Mouse (Mus musculus) intestine, embryonic 16.5 days (tissue): ENCODE results near the gene Ott. TPM values are rescaled to one million over a fixed set of nuclear protein-coding genes. Genes with fewer than 3 reads are reported as not detected.
"Not testable (repeated sequence)": the region's sequence is repeated elsewhere in the genome, so short reads cannot be mapped to it uniquely, and the experiment has no call there.

ENCODE experiments used
- ATAC-seq: fragments of 200-750 bp; cut with Nextera tagmentation; 2 replicates; pipeline ENCODE4 v1.8.0; 2017; ENCODE audit warnings: moderate TSS enrichment, moderate library complexity
- H3K27ac ChIP-seq: fragments of 300-500 bp; sonication (generic); 2 replicates; pipeline ENCODE4 v1.5.1; 2014; ENCODE audit warnings: mild to moderate bottlenecking, low read length
- H3K27me3 ChIP-seq: fragments of 300-500 bp; sonication (generic); replicated peaks from 2 replicates; pipeline ENCODE4 v1.6.1; 2014; ENCODE audit warnings: low read length, control low read depth, mixed read lengths; ENCODE audit not compliant: control insufficient read depth, insufficient read depth
- H3K36me3 ChIP-seq: fragments of 300-500 bp; sonication (generic); 2 replicates; pipeline ENCODE4 v1.6.1; 2014; ENCODE audit warnings: low read length, control low read depth; ENCODE audit not compliant: control insufficient read depth, insufficient read depth
- H3K4me1 ChIP-seq: fragments of 300-500 bp; sonication (generic); 2 replicates; pipeline ENCODE4 v1.6.1; 2014; ENCODE audit warnings: low read length, control low read depth, mixed read lengths; ENCODE audit not compliant: control insufficient read depth, insufficient read depth
- H3K4me2 ChIP-seq: fragments of 300-500 bp; sonication (generic); 2 replicates; pipeline ENCODE4 v1.6.1; 2014; ENCODE audit warnings: low read depth, low read length, control low read depth
- H3K4me3 ChIP-seq: fragments of 300-500 bp; sonication (generic); 2 replicates; pipeline ENCODE4 v1.5.1; 2014; ENCODE audit warnings: mild to moderate bottlenecking, low read length
- H3K9ac ChIP-seq: fragments of 300-500 bp; sonication (generic); 2 replicates; pipeline ENCODE4 v1.6.1; 2014; ENCODE audit warnings: low read depth, low read length
- H3K9me3 ChIP-seq: fragments of 300-500 bp; sonication (generic); 2 replicates; pipeline ENCODE4 v1.6.1; 2016; ENCODE audit warnings: low read length, control low read depth; ENCODE audit not compliant: control insufficient read depth
- WGBS: fragments of 180-500 bp; shearing (Covaris S2); extraction: QIAGEN DNeasy Blood & Tissue Kit; methylation state at CpG from one replicate; pipeline ENCODE4 v1.1.7; 2014; 5-methylcytosine and 5-hydroxymethylcytosine counted together
- polyA plus RNA-seq: library from polyadenylated mRNA; unstranded; fragments of >200 nt; fragmentation: Nextera tagmentation; extraction: Ambion mirVana; gene quantifications from 2 replicates; pipeline ENCODE4 v1.2.1, GENCODE M21; 2015

The Ott gene
- not detected in 2 replicates for polyA plus RNA-seq

GRCm38 (mm10) chrX:149073982-149074381, at the start of gene Ott:
Ott (plus strand) TSS chrX:149074282.
- WGBS = no CpG with 5 or more reads among the region's 5 CpGs
- not testable (repeated sequence) for H3K9ac ChIP-seq, ATAC-seq, H3K27ac ChIP-seq, H3K9me3 ChIP-seq, H3K4me2 ChIP-seq, H3K27me3 ChIP-seq, H3K4me1 ChIP-seq, H3K4me3 ChIP-seq, H3K36me3 ChIP-seq

Other genes with a start within 250 kb of the Ott start
- not detected in 2 replicates for gene Luzp4, start 216.6 kb upstream of the Ott start, polyA plus RNA-seq
- gene Gm15093, start 198.1 kb downstream of the Ott start, polyA plus RNA-seq = not detected in 2 replicates